Mouse (Mus musculus): ENCODE data around the gene Gm28230. TPM values are rescaled to one million over a fixed set of nuclear protein-coding genes. Genes with fewer than 3 reads are reported as not detected.

The Gm28230 gene
- polyA plus RNA-seq, 1 experiment = 0.10 TPM

GRCm38 (mm10) chr2:74733765-74734164, 7.2 kb downstream of the Gm28230 start:
- 15% methylated on average over 6 of the region's 6 CpGs for WGBS
- H3K4me1 ChIP-seq (ENCODE audit: control insufficient read depth, insufficient read depth, insufficient read length, low read length) = peaks cover 2% of the 10 kb centered on the region; the same call in 1 of the 2 replicates
- TF ChIP-seq CTCF (IDR thresholded peaks at IDR 0.05; ENCODE audit: extremely low read depth, insufficient read length, insufficient replicate concordance, low read depth, low read length) (no peak), POLR2A (IDR thresholded peaks at IDR 0.05; ENCODE audit: low read depth, low read length) (no peak)
- no peaks in the 10 kb centered on the region for H3K36me3 ChIP-seq (ENCODE audit: control insufficient read depth, insufficient read depth, low read length)
- H3K4me3 ChIP-seq (ENCODE audit: low read depth, low read length) = no peak overlapping the region
- no peak overlapping the region for H3K27ac ChIP-seq (ENCODE audit: insufficient read depth, low read depth, low read length)
- peaks cover 68% of the 10 kb centered on the region for H3K27me3 ChIP-seq (ENCODE audit: control insufficient read depth, insufficient read depth, low read length)

GRCm38 (mm10) chr2:74734451-74734850, 7.9 kb downstream of the Gm28230 start:
- Histone ChIP-seq H3K36me3 (ENCODE audit: control insufficient read depth, insufficient read depth, low read length) (no peaks in the 10 kb centered on the region), H3K4me1 (ENCODE audit: control insufficient read depth, insufficient read depth, insufficient read length, low read length) (peaks cover 2% of the 10 kb centered on the region; the same call in 1 of the 2 replicates), H3K27me3 (ENCODE audit: control insufficient read depth, insufficient read depth, low read length) (peaks cover 75% of the 10 kb centered on the region), H3K27ac (ENCODE audit: insufficient read depth, low read depth, low read length) (no peak overlapping the region), H3K4me3 (ENCODE audit: low read depth, low read length) (no peak overlapping the region)
- 9% methylated on average over 13 of the region's 13 CpGs for WGBS
- TF ChIP-seq CTCF (IDR thresholded peaks at IDR 0.05; ENCODE audit: extremely low read depth, insufficient read length, insufficient replicate concordance, low read depth, low read length) (no peak), POLR2A (IDR thresholded peaks at IDR 0.05; ENCODE audit: low read depth, low read length) (no peak)

- Histone ChIP-seq H3K4me3 (ENCODE audit: low read depth, low read length) (no peak overlapping the region), H3K4me1 (ENCODE audit: control insufficient read depth, insufficient read depth, insufficient read length, low read length) (peaks cover 2% of the 10 kb centered on the region; the same call in 1 of the 2 replicates), H3K36me3 (ENCODE audit: control insufficient read depth, insufficient read depth, low read length) (no peaks in the 10 kb centered on the region), H3K27ac (ENCODE audit: insufficient read depth, low read depth, low read length) (no peak overlapping the region), H3K27me3 (ENCODE audit: control insufficient read depth, insufficient read depth, low read length) (peaks cover 81% of the 10 kb centered on the region)
- TF ChIP-seq CTCF (IDR thresholded peaks at IDR 0.05; ENCODE audit: extremely low read depth, insufficient read length, insufficient replicate concordance, low read depth, low read length) (no peak), POLR2A (IDR thresholded peaks at IDR 0.05; ENCODE audit: low read depth, low read length) (no peak)
- 27% methylated on average over 27 of the region's 27 CpGs for WGBS
Measured at GRCm38 (mm10) chr2:74734996-74735811, 8.7 kb downstream of the Gm28230 start.

GRCm38 (mm10) chr2:74735851-74736687, 9.5 kb downstream of the Gm28230 start:
- WGBS = 24% methylated on average over 42 of the region's 42 CpGs
- Histone ChIP-seq H3K4me1 (ENCODE audit: control insufficient read depth, insufficient read depth, insufficient read length, low read length) (peaks cover 2% of the 10 kb centered on the region; the same call in 1 of the 2 replicates), H3K36me3 (ENCODE audit: control insufficient read depth, insufficient read depth, low read length) (no peaks in the 10 kb centered on the region), H3K27me3 (ENCODE audit: control insufficient read depth, insufficient read depth, low read length) (peaks cover 82% of the 10 kb centered on the region), H3K4me3 (ENCODE audit: low read depth, low read length) (no peak overlapping the region), H3K27ac (ENCODE audit: insufficient read depth, low read depth, low read length) (no peak overlapping the region)
- TF ChIP-seq CTCF (IDR thresholded peaks at IDR 0.05; ENCODE audit: extremely low read depth, insufficient read length, insufficient replicate concordance, low read depth, low read length) (no peak), POLR2A (IDR thresholded peaks at IDR 0.05; ENCODE audit: low read depth, low read length) (no peak)

- WGBS = 27% methylated on average over 15 of the region's 15 CpGs
- Histone ChIP-seq H3K27me3 (ENCODE audit: control insufficient read depth, insufficient read depth, low read length) (peaks cover 79% of the 10 kb centered on the region), H3K36me3 (ENCODE audit: control insufficient read depth, insufficient read depth, low read length) (no peaks in the 10 kb centered on the region), H3K4me1 (ENCODE audit: control insufficient read depth, insufficient read depth, insufficient read length, low read length) (peaks cover 2% of the 10 kb centered on the region; the same call in 1 of the 2 replicates), H3K4me3 (ENCODE audit: low read depth, low read length) (no peak overlapping the region), H3K27ac (ENCODE audit: insufficient read depth, low read depth, low read length) (no peak overlapping the region)
- TF ChIP-seq POLR2A (IDR thresholded peaks at IDR 0.05; ENCODE audit: low read depth, low read length) = no peak
- no peak for TF ChIP-seq CTCF (IDR thresholded peaks at IDR 0.05; ENCODE audit: extremely low read depth, insufficient read length, insufficient replicate concordance, low read depth, low read length)
Measured at GRCm38 (mm10) chr2:74736688-74737577, 10.4 kb downstream of the Gm28230 start.

GRCm38 (mm10) chr2:74737578-74738070, 11.1 kb downstream of the Gm28230 start:
- Histone ChIP-seq H3K27me3 (ENCODE audit: control insufficient read depth, insufficient read depth, low read length) (peaks cover 74% of the 10 kb centered on the region), H3K4me1 (ENCODE audit: control insufficient read depth, insufficient read depth, insufficient read length, low read length) (peaks cover under 1% of the 10 kb centered on the region; the same call in 1 of the 2 replicates), H3K4me3 (ENCODE audit: low read depth, low read length) (no peak overlapping the region), H3K36me3 (ENCODE audit: control insufficient read depth, insufficient read depth, low read length) (no peaks in the 10 kb centered on the region), H3K27ac (ENCODE audit: insufficient read depth, low read depth, low read length) (no peak overlapping the region)
- TF ChIP-seq POLR2A (IDR thresholded peaks at IDR 0.05; ENCODE audit: low read depth, low read length) = no peak
- no peak for TF ChIP-seq CTCF (IDR thresholded peaks at IDR 0.05; ENCODE audit: extremely low read depth, insufficient read length, insufficient replicate concordance, low read depth, low read length)
- WGBS = 32% methylated on average over 7 of the region's 7 CpGs
